Mouse (Mus musculus): ENCODE data around the gene Paqr8. TPM values are rescaled to one million over a fixed set of nuclear protein-coding genes. Genes with fewer than 3 reads are reported as not detected.

Gene Paqr8
- polyA plus RNA-seq, 1 experiment, result 1.5 TPM

- Histone ChIP-seq H3K27me3 (ENCODE audit: control insufficient read depth, insufficient read depth, insufficient read length) (no peaks in the 10 kb centered on the region), H3K36me3 (ENCODE audit: control insufficient read depth, insufficient read depth) (no peaks in the 10 kb centered on the region), H3ac (ENCODE audit: control insufficient read depth, insufficient read length, low read depth) (no peak overlapping the region), H3K4me3 (ENCODE audit: insufficient read depth, poor library complexity, severe bottlenecking) (no peak overlapping the region), H3K79me2 (ENCODE audit: control insufficient read depth, insufficient read depth) (no peaks in the 10 kb centered on the region), H3K79me3 (ENCODE audit: low read depth) (no peaks in the 10 kb centered on the region)
- TF ChIP-seq CEBPB (IDR thresholded peaks at IDR 0.05; ENCODE audit: low read depth) (no peak), MYOD1 (IDR thresholded peaks at IDR 0.05; ENCODE audit: control insufficient read depth, insufficient read length, low read depth) (no peak), FOSL1 (IDR thresholded peaks at IDR 0.05; ENCODE audit: insufficient read depth, low read length, poor library complexity, severe bottlenecking) (no peak), CTCF (IDR thresholded peaks at IDR 0.05; ENCODE audit: control insufficient read depth, insufficient read depth, insufficient read length) (no peak), MAX (IDR thresholded peaks at IDR 0.05) (no peak), USF1 (IDR thresholded peaks at IDR 0.05; ENCODE audit: low read depth) (no peak), MYOG (IDR thresholded peaks at IDR 0.05; ENCODE audit: control insufficient read depth, extremely low read depth, insufficient read length) (no peak)
These were observed 94.2 kb downstream of the Paqr8 start for GRCm38 (mm10) chr1:20984582-20984981.

- no peaks in the 10 kb centered on the region for H3K79me2 ChIP-seq (ENCODE audit: control insufficient read depth, insufficient read depth)
- TF ChIP-seq MYOG (IDR thresholded peaks at IDR 0.05; ENCODE audit: control insufficient read depth, extremely low read depth, insufficient read length) (no peak), FOSL1 (IDR thresholded peaks at IDR 0.05; ENCODE audit: insufficient read depth, low read length, poor library complexity, severe bottlenecking) (no peak), MAX (IDR thresholded peaks at IDR 0.05) (no peak), CTCF (IDR thresholded peaks at IDR 0.05; ENCODE audit: control insufficient read depth, insufficient read depth, insufficient read length) (no peak), USF1 (IDR thresholded peaks at IDR 0.05; ENCODE audit: low read depth) (no peak), MYOD1 (IDR thresholded peaks at IDR 0.05; ENCODE audit: control insufficient read depth, insufficient read length, low read depth) (no peak), CEBPB (IDR thresholded peaks at IDR 0.05; ENCODE audit: low read depth) (no peak)
- H3K36me3 ChIP-seq (ENCODE audit: control insufficient read depth, insufficient read depth), result no peaks in the 10 kb centered on the region
- H3K79me3 ChIP-seq (ENCODE audit: low read depth), result no peaks in the 10 kb centered on the region
- H3K27me3 ChIP-seq (ENCODE audit: control insufficient read depth, insufficient read depth, insufficient read length), result no peaks in the 10 kb centered on the region
- H3ac ChIP-seq (ENCODE audit: control insufficient read depth, insufficient read length, low read depth), result no peak overlapping the region
- H3K4me3 ChIP-seq (ENCODE audit: insufficient read depth, poor library complexity, severe bottlenecking), result no peak overlapping the region
These were observed 96.1 kb downstream of the Paqr8 start for GRCm38 (mm10) chr1:20986378-20987056.

Other genes with a start within 250 kb of the Paqr8 start
- not detected for gene Il17a, start 159.7 kb upstream of the Paqr8 start, polyA plus RNA-seq (2012; fragmentation: generic; extraction: Trizol)
- not detected for gene Il17f, start 100.0 kb upstream of the Paqr8 start, polyA plus RNA-seq (2012; fragmentation: generic; extraction: Trizol)
- gene Mcm3, start 70.3 kb upstream of the Paqr8 start, polyA plus RNA-seq (2012; fragmentation: generic; extraction: Trizol), result 126 TPM
- gene Efhc1, start 61.0 kb downstream of the Paqr8 start, polyA plus RNA-seq (2012; fragmentation: generic; extraction: Trizol), result 0.09 TPM
- gene Tram2, start 188.6 kb downstream of the Paqr8 start, polyA plus RNA-seq (2012; fragmentation: generic; extraction: Trizol), result 3.4 TPM